Mouse (Mus musculus): ENCODE results near the gene Gm12845. TPM values are rescaled to one million over a fixed set of nuclear protein-coding genes. Genes with fewer than 3 reads are reported as not detected.
"Not testable (repeated sequence)": the region's sequence is repeated elsewhere in the genome, so short reads cannot be mapped to it uniquely, and the experiment has no call there.

Gm12845 gene
- polyA plus RNA-seq, 1 experiment: not detected

DNA sequence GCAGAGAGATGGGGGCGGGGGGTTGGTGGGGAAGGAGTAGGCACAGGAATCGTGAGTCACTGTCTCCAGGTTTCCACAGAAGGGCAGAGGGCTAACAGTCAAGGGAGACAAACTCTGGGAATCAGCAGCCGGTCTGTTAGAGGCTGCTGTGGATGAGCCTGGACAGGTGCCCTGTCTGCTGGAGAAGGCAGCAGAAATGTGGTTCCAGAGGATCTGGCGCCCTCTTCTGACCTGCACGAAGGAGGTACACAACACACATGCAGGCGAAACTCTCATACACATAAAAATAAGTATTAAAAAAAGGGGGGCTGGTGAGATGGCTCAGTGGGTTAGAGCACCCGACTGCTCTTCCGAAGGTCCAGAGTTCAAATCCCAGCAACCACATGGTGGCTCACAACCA is 13.3 kb downstream of the Gm12845 start:
- no peak for TF ChIP-seq CTCF (IDR thresholded peaks at IDR 0.05; ENCODE audit: extremely low read depth, insufficient read depth, insufficient read length, insufficient replicate concordance)
- no peak for TF ChIP-seq POLR2A (IDR thresholded peaks at IDR 0.05; ENCODE audit: low read depth, low read length)
- no peak overlapping the region for H3K27ac ChIP-seq (ENCODE audit: insufficient read depth, low read length)
- H3K4me1 ChIP-seq (ENCODE audit: control insufficient read depth, insufficient read depth, insufficient read length): no peaks in the 10 kb centered on the region
- H3K27me3 ChIP-seq (ENCODE audit: control insufficient read depth, insufficient read depth, low read length): no peaks in the 10 kb centered on the region
- no peaks in the 10 kb centered on the region for H3K36me3 ChIP-seq (ENCODE audit: control insufficient read depth, insufficient read depth, low read length)
- 73% methylated on average over 8 of the region's 8 CpGs for WGBS
- no peak overlapping the region for H3K4me3 ChIP-seq (ENCODE audit: extremely low read depth, insufficient read depth, insufficient read length)
- no peak for DNase-seq (ENCODE audit: low read depth in 1 of 2, low spot score in 2 of 2)

DNA sequence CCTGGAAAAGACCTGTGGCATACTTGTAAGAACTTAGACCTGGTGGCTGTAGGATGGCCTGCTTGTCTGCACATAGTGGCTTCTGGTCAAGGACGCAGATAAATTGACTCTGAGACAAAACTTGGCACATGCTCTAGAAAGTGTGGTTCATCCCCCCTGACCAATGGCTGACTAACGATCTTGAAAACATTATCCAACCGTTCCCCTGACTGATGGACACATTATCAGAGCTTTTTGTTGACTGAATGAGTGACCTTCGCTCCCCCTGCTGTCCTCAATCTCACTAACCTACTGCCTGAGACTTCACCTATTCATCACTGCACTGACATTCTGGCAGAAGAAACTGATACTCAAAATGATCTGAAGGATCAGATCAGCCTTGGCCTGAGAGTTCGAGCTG is 28.3 kb downstream of the Gm12845 start:
- not testable (repeated sequence) for H3K4me1 ChIP-seq (ENCODE audit: control insufficient read depth, insufficient read depth, insufficient read length); H3K36me3 ChIP-seq (ENCODE audit: control insufficient read depth, insufficient read depth, low read length); DNase-seq (ENCODE audit: low read depth in 1 of 2, low spot score in 2 of 2); H3K4me3 ChIP-seq (ENCODE audit: extremely low read depth, insufficient read depth, insufficient read length); H3K27me3 ChIP-seq (ENCODE audit: control insufficient read depth, insufficient read depth, low read length); H3K27ac ChIP-seq (ENCODE audit: insufficient read depth, low read length)
- 74% methylated on average over 5 of the region's 5 CpGs for WGBS

DNA sequence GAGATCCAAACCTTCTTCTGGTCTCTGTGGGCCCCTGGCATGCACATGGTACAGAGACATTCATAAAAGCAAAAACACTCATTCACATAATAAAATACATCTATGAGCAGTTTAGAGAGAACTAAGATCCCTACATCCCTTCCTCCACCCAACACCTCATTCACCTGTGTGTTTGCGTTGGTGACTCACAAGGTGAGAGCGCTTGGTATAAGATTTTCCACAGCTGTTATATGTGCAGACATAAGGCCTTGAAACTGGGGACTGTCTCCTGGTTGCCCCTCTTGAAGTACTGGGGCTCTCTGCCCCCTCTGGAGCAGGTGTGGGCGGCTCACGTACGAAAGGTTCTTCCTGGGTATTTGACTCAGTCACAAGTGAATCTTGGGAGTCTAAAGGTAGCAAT is 35.9 kb downstream of the Gm12845 start:
- Histone ChIP-seq H3K36me3 (ENCODE audit: control insufficient read depth, insufficient read depth, low read length) (no peaks in the 10 kb centered on the region), H3K4me1 (ENCODE audit: control insufficient read depth, insufficient read depth, insufficient read length) (no peaks in the 10 kb centered on the region), H3K27me3 (ENCODE audit: control insufficient read depth, insufficient read depth, low read length) (no peaks in the 10 kb centered on the region), H3K4me3 (ENCODE audit: extremely low read depth, insufficient read depth, insufficient read length) (no peak overlapping the region), H3K27ac (ENCODE audit: insufficient read depth, low read length) (no peak overlapping the region)
- TF ChIP-seq POLR2A (IDR thresholded peaks at IDR 0.05; ENCODE audit: low read depth, low read length) (no peak), CTCF (IDR thresholded peaks at IDR 0.05; ENCODE audit: extremely low read depth, insufficient read depth, insufficient read length, insufficient replicate concordance) (no peak)
- DNase-seq (ENCODE audit: low read depth in 1 of 2, low spot score in 2 of 2): no peak
- 91% methylated on average over 5 of the region's 5 CpGs for WGBS

DNA sequence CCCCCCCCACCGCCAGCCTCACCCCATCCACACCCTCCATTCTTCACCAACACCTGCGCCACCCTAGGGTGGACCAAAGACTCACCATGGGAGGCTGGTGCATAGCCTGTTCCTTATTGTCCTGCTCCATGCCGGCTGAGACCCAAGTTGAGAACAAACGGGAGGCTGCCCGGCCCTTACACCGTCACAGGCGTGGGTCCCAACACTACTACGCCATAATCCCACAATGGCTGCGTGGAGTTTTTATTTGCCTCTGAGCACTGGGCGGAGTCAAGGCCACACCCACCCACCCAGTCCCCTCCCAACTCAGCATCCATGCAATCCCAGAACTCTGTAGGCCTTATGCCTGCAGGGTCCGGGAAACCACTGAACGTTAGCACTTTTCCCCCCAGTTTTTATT is 41.2 kb downstream of the Gm12845 start, which contains the start of gene Klf17:
Gene Klf17, minus strand, starts transcription at position 233 of the 400 bp plus-strand sequence.
- Histone ChIP-seq H3K4me3 (ENCODE audit: extremely low read depth, insufficient read depth, insufficient read length) (no peak within 1 kb of the TSS), H3K4me1 (ENCODE audit: control insufficient read depth, insufficient read depth, insufficient read length) (no peaks in the 10 kb centered on the region), H3K27me3 (ENCODE audit: control insufficient read depth, insufficient read depth, low read length) (no peaks in the 10 kb centered on the region), H3K36me3 (ENCODE audit: control insufficient read depth, insufficient read depth, low read length) (no peaks in the 10 kb centered on the region), H3K27ac (ENCODE audit: insufficient read depth, low read length) (no peak within 1 kb of the TSS)
- 86% methylated on average over 12 of the region's 12 CpGs for WGBS
- DNase-seq (ENCODE audit: low read depth in 1 of 2, low spot score in 2 of 2): no peak
- TF ChIP-seq CTCF (IDR thresholded peaks at IDR 0.05; ENCODE audit: extremely low read depth, insufficient read depth, insufficient read length, insufficient replicate concordance): no peak
- TF ChIP-seq POLR2A (IDR thresholded peaks at IDR 0.05; ENCODE audit: low read depth, low read length): no peak

GRCm38 (mm10) chr4:117770935-117771334 is 46.7 kb downstream of the Gm12845 start:
- Histone ChIP-seq H3K27ac (ENCODE audit: insufficient read depth, low read length) (no peak overlapping the region), H3K4me1 (ENCODE audit: control insufficient read depth, insufficient read depth, insufficient read length) (no peaks in the 10 kb centered on the region), H3K4me3 (ENCODE audit: extremely low read depth, insufficient read depth, insufficient read length) (no peak overlapping the region), H3K36me3 (ENCODE audit: control insufficient read depth, insufficient read depth, low read length) (no peaks in the 10 kb centered on the region), H3K27me3 (ENCODE audit: control insufficient read depth, insufficient read depth, low read length) (no peaks in the 10 kb centered on the region)
- DNase-seq (ENCODE audit: low read depth in 1 of 2, low spot score in 2 of 2): peak in 1 of 2 experiments; percentile 7
- no peak for TF ChIP-seq POLR2A (IDR thresholded peaks at IDR 0.05; ENCODE audit: low read depth, low read length)
- no peak for TF ChIP-seq CTCF (IDR thresholded peaks at IDR 0.05; ENCODE audit: extremely low read depth, insufficient read depth, insufficient read length, insufficient replicate concordance)
- 33% methylated on average over 5 of the region's 5 CpGs for WGBS

DNA sequence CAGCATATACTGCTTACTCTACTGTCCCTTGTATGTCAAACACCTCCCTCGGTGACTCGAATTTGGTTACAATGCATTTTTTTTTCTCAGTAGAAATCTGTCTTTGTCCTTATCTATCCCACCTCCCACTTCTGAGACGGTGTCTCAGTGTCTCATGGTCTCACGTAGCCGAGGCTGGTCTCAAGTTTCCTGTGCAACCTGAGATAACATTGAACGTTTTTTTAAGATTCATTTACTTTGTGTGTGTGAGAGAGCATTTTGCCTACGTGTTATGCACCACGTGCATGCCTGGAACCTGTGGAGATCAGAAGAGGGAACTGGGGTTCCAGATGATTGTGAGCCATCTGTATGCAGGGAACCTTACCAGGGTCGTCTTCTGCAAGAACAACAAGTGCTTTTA is 48.7 kb downstream of the Gm12845 start:
- WGBS: 39% methylated on average over 9 of the region's 9 CpGs
- Histone ChIP-seq H3K4me3 (ENCODE audit: extremely low read depth, insufficient read depth, insufficient read length) (no peak overlapping the region), H3K4me1 (ENCODE audit: control insufficient read depth, insufficient read depth, insufficient read length) (no peaks in the 10 kb centered on the region), H3K27me3 (ENCODE audit: control insufficient read depth, insufficient read depth, low read length) (no peaks in the 10 kb centered on the region), H3K27ac (ENCODE audit: insufficient read depth, low read length) (no peak overlapping the region), H3K36me3 (ENCODE audit: control insufficient read depth, insufficient read depth, low read length) (no peaks in the 10 kb centered on the region)
- DNase-seq (ENCODE audit: low read depth in 1 of 2, low spot score in 2 of 2): no peak
- TF ChIP-seq POLR2A (IDR thresholded peaks at IDR 0.05; ENCODE audit: low read depth, low read length) (no peak), CTCF (IDR thresholded peaks at IDR 0.05; ENCODE audit: extremely low read depth, insufficient read depth, insufficient read length, insufficient replicate concordance) (no peak)

Other genes starting within 250 kb of the Gm12845 start
- gene Rnf220, start 227.4 kb upstream of the Gm12845 start, polyA plus RNA-seq (2012; rRNA removed): 95.4 and 115 TPM in 2 replicates
- gene Eri3, start 174.0 kb upstream of the Gm12845 start, polyA plus RNA-seq (2012; rRNA removed): 48.1 and 54.8 TPM in 2 replicates
- 13.9 and 16.4 TPM in 2 replicates for gene Dmap1, start 42.1 kb upstream of the Gm12845 start, polyA plus RNA-seq (2012; rRNA removed)
- not detected in 2 replicates for gene Klf17, start 41.2 kb downstream of the Gm12845 start, polyA plus RNA-seq (2012; rRNA removed)
- 54.1 and 68.5 TPM in 2 replicates for gene Slc6a9, start 110.1 kb downstream of the Gm12845 start, polyA plus RNA-seq (2012; rRNA removed)
- 0.53 and 0.92 TPM in 2 replicates for gene Ccdc24, start 148.1 kb downstream of the Gm12845 start, polyA plus RNA-seq (2012; rRNA removed)
- gene B4galt2, start 159.1 kb downstream of the Gm12845 start, polyA plus RNA-seq (2012; rRNA removed): 6.5 and 7.6 TPM in 2 replicates
- gene Atp6v0b, start 162.9 kb downstream of the Gm12845 start, polyA plus RNA-seq (2012; rRNA removed): 382 and 485 TPM in 2 replicates
- 20.9 and 26.4 TPM in 2 replicates for gene Dph2, start 167.6 kb downstream of the Gm12845 start, polyA plus RNA-seq (2012; rRNA removed)
- gene Ipo13, start 190.6 kb downstream of the Gm12845 start, polyA plus RNA-seq (2012; rRNA removed): 41.7 and 47.4 TPM in 2 replicates
- 0.89 and 1.2 TPM in 2 replicates for gene Artn, start 205.4 kb downstream of the Gm12845 start, polyA plus RNA-seq (2012; rRNA removed)